Mouse (Mus musculus) bone marrow macrophage, adult 2 months (primary cell): ENCODE results near the gene Sec22b. TPM values are rescaled to one million over a fixed set of nuclear protein-coding genes. Genes with fewer than 3 reads are reported as not detected.

Experiments
- H3K27ac ChIP-seq: 2 replicates; pipeline ENCODE4 v1.5.1; 2012; ENCODE audit warnings: low read depth, low read length; ENCODE audit not compliant: insufficient read depth
- H3K4me1 ChIP-seq: 2 replicates; pipeline ENCODE4 v1.6.1; 2012; ENCODE audit warnings: low read length; ENCODE audit not compliant: control insufficient read depth, insufficient read depth
- H3K4me3 ChIP-seq: 2 replicates; pipeline ENCODE4 v1.5.1; 2012; ENCODE audit warnings: mild to moderate bottlenecking, low read length, moderate library complexity; ENCODE audit not compliant: insufficient read depth
- CTCF ChIP-seq: IDR thresholded peaks from 2 replicates; pipeline ENCODE4 v1.5.1; 2012; ENCODE audit warnings: low read depth, mild to moderate bottlenecking, low read length, moderate library complexity
- POLR2A ChIP-seq: IDR thresholded peaks from 2 replicates; pipeline ENCODE4 v1.6.1; 2012; ENCODE audit warnings: mild to moderate bottlenecking, low read depth, low read length, borderline replicate concordance
- polyA plus RNA-seq: library from polyadenylated mRNA; stranded (reverse); fragments of >200 nt; gene quantifications from 2 replicates; pipeline ENCODE4 v1.2.4, GENCODE M21; 2012; ENCODE audit not compliant: missing spikeins, insufficient read depth, insufficient read length

Sec22b gene
- polyA plus RNA-seq, 1 experiment, result 69.9 TPM

GRCm38 (mm10) chr3:97901586-97901985, 596 bp downstream of the Sec22b start:
- H3K4me1 ChIP-seq, result peaks cover 7% of the 10 kb centered on the region

DNA sequence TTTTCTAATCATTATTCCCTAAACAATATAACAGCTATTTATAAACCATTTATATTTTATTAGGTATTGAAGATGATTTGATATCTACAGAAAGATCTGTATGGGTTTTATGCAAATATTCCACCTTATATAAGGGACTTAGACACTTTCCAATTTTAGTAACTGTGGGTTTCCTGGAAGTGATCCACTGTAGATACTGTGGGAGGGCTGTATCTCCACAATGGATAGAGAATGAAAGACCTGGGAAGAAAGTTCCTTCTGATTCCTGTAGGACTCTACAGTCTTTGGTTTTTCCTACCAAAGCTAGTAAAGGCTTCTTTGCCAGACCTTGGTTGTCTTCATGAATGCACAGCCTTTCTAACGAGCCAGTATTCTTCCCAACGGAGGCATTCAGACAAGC, 8.7 kb downstream of the Sec22b start:
- Histone ChIP-seq H3K27ac (no peak overlapping the region), H3K4me1 (no peaks in the 10 kb centered on the region), H3K4me3 (no peak overlapping the region)
- TF ChIP-seq POLR2A, result no peak
- TF ChIP-seq CTCF, result no peak

More at GRCm38 (mm10) chr3:97901586-97901985, 596 bp downstream of the Sec22b start:
- TF ChIP-seq POLR2A (no peak), CTCF (no peak)
- Histone ChIP-seq H3K27ac (no peak overlapping the region), H3K4me3 (peak overlapping the region; percentile 98)

DNA sequence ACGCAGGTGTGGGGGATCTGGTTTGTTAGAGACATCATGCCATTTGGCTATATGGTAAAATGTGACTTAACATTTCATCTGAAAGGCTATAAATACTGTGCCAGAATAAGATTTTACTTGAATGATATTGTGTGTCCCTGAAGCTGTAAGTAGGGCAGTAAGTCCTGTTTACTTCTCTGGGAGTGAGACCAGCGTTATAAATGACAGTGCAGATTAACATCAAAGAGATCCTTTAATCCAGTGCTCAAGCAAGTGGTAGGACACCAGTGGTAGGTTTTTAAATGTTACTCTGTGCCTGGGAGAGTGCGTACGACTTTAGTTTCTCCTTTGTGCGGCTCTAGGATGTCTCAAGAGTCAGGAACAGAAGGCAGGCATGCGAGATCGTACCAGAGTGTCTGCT, 10.1 kb downstream of the Sec22b start:
- no peak overlapping the region for H3K4me3 ChIP-seq
- H3K4me1 ChIP-seq, result no peaks in the 10 kb centered on the region
- H3K27ac ChIP-seq, result no peak overlapping the region
- TF ChIP-seq CTCF (no peak), POLR2A (no peak)

DNA sequence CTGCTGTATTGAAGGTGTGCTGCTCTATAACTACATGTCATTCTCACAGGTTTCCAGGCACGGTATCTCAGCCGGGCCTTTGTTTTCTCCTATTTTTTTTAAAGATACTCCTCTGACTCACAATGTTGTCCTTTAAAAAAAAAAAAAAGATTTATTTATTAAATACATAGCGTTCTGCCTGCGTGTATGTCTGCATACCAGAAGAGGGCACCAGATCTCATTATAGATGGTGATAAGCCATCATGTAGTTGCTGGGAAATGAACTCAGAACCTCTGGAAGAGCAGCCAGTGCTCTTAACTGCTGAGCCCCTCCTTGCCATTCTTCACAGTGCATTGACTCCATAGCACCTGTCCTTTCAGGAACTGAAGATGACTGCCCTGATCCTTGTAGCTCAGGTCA, 14.1 kb downstream of the Sec22b start:
- TF ChIP-seq CTCF (no peak; the same call in 1 of the 2 replicates), POLR2A (no peak)
- Histone ChIP-seq H3K4me1 (peaks cover 3% of the 10 kb centered on the region; the same call in 1 of the 2 replicates), H3K4me3 (no peak overlapping the region), H3K27ac (no peak overlapping the region)

DNA sequence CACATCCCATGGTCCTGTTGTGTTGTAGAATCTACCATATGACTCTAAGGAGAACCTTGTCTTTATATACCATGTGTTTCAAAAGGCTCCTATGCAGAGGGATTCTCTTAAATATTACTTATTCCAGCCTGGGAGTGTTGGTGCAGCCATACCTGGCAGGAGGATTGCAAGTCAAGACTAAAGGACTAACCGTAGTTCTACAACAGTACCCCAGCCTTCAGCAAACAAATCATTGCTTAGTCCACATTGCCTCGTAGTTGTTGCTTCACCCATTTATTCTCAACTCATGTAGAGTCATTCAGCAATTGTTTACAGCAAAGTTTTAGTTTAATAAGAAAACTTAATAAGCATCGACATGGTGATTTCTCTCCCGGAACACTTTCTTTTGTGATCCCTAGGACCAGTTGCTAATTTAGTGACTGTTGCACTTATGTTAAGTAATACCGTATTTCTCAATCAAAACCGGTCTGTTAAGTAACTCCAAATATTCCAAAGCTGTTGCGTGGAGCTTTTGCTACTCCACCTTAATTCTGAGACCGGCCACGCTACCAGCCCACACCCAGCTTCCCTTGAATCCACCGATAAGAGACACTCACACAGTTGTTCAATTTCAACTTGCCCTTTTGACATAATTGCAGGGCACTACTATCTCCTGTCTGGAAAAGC, 18.0 kb downstream of the Sec22b start:
- H3K4me1 ChIP-seq, result peaks cover 3% of the 10 kb centered on the region; the same call in 1 of the 2 replicates
- H3K27ac ChIP-seq, result no peak overlapping the region
- H3K4me3 ChIP-seq, result no peak overlapping the region
- TF ChIP-seq POLR2A (no peak), CTCF (no peak)

GRCm38 (mm10) chr3:97925246-97925645, 24.3 kb downstream of the Sec22b start:
- H3K4me1 ChIP-seq, result peaks cover 4% of the 10 kb centered on the region
- no peak for TF ChIP-seq CTCF
- no peak for TF ChIP-seq POLR2A
- no peak overlapping the region for H3K4me3 ChIP-seq

DNA sequence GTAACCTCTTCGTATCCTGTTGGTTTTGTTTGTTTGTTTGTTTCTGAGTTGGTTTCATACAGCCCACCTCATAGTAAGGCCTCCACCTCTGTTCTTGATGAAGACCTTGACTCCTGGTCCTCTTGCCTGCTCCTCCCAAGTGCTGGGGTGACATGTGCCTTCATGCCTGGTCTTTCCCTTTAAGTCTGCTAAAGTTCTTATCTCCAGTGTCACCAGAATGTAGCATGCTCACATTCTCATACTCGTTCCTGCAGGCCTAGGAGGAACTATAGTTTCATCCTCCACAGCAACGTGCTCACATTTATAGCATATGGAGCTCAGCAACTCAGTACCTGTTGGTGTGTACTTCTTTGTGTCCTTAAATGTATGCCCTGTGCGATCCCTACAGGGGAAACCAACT, 26.3 kb downstream of the Sec22b start:
- no peak overlapping the region for H3K4me3 ChIP-seq
- peaks cover 19% of the 10 kb centered on the region for H3K4me1 ChIP-seq
- no peak for TF ChIP-seq POLR2A
- TF ChIP-seq CTCF, result no peak
- H3K27ac ChIP-seq, result no peak overlapping the region

More at GRCm38 (mm10) chr3:97925246-97925645, 24.3 kb downstream of the Sec22b start:
- no peak overlapping the region for H3K27ac ChIP-seq

- Histone ChIP-seq H3K4me3 (no peak overlapping the region), H3K4me1 (peaks cover 31% of the 10 kb centered on the region), H3K27ac (no peak overlapping the region)
- no peak for TF ChIP-seq CTCF
- TF ChIP-seq POLR2A, result no peak
Observed at GRCm38 (mm10) chr3:97928968-97929858, 28.2 kb downstream of the Sec22b start.

DNA sequence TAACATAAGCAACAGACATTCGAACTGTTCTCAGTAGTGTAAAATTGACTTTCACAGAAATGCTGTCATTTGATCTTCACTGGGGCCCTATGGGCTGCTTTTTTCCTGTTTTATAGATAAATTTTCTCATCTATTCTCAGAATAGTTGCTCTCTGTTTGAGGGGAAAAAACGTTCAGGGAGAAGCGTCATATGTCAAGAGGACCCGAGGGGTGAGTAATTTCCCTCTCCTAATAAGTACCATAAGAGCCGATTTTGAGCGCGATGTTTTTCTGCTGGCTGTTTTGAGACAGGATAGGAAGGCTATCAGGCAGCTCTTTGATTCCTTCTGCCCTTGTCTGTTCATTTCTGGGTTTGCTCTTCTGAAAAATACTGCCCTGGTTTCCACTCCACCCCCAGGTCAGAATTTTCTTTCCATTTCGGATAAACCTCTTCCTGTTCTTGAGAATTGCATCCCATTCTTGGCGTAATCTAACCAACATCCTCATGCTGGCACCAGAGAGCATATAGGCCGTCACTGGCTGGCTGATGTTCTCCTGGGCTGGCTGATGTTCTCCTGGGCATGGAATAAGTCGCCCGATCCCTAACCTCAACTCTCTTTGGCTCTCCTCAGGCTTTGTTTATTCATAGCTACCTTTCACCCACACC, 29.3 kb downstream of the Sec22b start:
- TF ChIP-seq POLR2A (no peak), CTCF (no peak)
- H3K27ac ChIP-seq, result no peak overlapping the region
- no peak overlapping the region for H3K4me3 ChIP-seq
- peaks cover 35% of the 10 kb centered on the region for H3K4me1 ChIP-seq
